Mouse (Mus musculus): Measurements from ENCODE around the gene Prmt1.
A peak's percentile ranks its signal among the peaks of the same experiment; 100 is the strongest.

Gene Prmt1

DNA sequence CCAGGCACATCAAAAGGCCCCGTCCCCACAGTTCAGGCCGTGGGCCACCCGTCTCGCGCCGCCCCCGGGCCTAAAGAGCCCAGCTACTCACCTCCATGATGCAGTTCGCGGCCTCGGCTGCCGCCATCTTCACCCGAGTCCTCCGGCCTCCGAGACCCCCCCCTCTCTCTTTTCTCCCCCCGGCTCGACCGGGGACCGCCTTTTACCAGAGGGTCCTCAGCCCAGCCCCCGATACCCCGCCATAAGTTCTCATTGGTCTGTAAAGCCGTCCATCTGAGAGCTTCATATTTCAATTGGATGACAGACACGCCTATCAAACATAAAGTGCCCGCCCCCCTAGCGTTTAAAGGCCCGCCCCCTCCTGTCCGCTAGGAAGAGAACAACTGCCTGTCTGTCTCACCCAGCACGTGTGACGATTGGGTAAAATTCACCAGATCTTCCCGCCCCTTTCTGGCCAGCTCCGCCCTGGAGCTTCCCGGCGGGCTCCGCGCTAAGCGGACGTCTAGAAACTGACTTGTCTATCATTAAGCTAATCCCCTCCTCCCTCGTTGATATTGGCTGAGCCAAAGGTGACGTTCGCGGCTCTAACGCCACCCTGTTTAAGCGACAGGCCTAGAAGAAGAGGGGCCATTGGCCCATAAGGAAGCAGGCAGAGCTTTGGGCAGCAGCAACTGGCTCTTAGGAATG is at the start of gene Prmt1:
TSS of gene Prmt1 (minus strand) at position 377 of the 687 bp plus-strand sequence.
- peak; percentile 97 for DNase-seq

DNA sequence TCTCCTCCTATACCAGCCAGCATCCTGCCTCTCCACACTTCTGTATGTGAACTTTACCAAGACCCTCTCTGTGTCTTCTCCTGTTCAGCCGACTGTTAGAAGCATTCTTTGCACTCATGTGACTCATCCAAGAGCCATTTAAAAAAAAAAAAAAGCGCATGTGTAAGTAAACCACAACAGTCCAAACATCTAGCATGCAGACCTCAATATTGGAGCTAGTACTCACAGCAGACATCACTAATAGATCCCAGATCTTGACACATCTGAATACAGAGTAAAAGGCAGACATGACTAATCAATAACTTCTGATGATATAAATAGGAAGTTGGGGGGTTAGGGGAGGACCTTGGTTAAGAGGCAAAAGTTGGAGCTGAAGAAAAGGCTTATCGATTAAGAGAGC is 49.3 kb upstream of the Prmt1 start:
- DNase-seq, result no peak

- DNase-seq, result no peak
Observed at GRCm38 (mm10) chr7:45033722-45034359, 47.5 kb upstream of the Prmt1 start.

DNA sequence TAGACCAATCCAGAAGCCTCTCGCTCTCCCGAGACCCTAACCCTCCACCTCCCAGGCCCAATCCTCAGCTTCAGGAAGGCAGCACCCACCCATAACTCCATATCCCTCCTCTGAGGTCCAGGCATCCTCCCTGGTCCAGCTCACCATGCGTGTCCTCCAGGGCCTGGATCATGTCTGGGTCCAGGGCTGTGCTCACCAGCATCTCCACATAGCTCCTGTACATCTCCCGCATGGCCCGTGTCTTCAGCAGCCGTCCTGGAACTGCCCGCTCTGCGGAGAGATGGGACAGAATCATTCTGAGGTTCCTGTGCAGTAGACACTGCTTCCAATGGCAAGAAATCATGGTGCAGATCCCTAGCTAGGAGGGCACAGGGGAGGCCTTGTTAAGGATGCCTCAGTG is 44.5 kb upstream of the Prmt1 start:
- DNase-seq, result no peak

DNA sequence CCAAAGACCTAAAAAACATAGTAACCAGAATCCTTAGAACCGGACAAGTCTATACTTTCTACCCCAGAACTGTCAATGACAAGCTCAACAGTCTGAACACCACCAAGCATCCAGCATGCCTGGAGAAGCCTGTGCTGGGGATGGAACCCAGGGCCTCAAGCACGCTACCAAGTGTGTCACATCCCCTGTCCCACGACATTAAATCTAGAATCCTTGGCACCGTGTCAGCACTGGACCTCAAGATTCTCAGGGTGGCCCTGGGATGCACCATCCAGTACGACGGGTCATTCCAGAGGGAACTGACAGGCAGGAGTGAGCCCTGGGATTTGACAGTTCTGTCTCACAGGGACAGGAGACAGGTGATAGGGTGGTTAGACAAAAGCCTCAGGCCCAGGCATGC is 43.6 kb upstream of the Prmt1 start:
- DNase-seq, result no peak

DNA sequence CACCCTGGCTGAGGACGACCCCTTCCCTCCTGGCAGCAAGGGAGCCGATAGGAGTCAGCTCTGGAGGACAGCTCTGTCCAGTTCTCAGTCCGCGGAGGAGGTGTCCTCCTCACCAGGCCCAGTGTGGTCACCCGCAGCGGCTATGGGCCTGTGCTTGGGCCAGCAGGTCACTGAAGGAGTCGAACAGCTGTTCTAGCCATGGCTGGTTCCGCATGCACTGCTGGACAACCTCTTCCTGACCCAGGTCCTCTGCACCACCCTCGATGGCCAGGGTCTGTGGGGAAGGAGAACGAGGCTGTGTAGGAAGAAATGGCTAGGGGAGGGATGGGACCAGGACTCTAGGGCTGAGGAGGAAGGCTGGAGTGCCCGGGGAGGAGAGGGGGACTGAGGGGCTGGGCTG is 42.0 kb upstream of the Prmt1 start:
- no peak for DNase-seq

DNA sequence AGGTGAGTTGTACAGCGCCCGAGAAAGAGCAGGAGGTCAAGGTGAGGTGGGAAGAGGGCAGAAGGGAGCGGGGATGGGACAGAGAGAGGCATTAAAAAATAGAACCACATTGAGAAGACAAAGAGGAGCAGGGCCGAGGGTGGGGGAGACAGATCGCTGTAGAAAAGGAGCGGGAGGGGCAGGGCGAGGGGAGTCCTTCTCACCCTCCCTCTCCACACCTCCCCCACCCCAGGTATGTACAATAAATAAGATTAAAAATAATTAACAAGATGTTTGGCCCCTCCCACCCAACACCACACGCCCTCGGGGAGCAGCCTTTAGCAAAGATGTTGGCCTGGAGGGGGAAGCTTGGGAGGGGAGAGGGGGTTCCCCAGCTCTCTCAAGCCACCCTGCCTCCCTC is 41.4 kb upstream of the Prmt1 start:
- no peak for DNase-seq

DNA sequence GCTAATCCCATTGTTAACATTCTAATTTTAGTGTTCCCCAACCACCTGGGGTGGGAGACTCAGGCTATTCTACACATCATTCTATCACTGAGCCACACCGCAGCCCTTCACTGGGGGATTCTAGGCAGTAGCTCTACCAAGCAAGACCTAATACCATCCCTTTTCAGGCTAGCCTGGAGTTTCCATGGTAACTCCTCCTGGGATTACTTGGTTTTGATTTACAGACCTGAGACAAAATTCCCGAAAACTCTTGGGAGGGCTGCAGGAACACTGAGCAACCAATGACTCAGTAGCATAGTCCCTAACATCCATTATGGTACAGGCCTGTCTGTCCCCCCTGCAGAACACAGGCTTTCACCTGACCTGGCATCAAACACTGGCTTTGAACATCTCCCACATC is 39.9 kb upstream of the Prmt1 start:
- DNase-seq, result no peak

DNA sequence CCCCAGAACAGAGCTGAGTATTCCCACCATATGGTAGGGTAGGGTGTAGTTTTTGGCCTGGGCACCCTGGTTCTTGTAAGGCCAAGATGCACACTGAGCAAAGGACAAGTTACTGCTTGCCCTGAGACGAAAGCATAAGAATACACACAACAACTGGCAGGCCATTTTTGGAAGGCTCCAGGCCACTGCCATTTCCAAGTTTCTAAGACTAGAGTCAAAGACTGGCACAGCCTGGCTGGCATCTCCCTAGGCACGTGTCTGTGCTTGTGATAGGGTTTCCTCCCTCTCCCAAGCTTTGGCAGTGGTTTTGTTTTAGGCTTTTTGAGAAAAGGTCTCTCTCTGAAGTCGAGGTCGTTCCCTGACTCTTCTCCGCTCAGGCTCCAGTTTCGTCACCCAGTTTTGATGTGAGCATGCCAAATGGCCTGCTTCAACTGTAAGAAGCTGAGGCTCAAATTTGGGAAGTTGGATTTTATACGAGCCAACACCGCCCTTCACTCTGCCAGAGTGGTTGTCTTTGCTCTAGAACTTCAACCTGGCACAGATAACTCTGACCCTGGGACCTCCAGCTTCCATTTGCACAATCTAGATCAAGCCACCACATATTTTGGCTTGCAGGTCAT is 39.3 kb upstream of the Prmt1 start:
- peak; percentile 7 for DNase-seq

DNA sequence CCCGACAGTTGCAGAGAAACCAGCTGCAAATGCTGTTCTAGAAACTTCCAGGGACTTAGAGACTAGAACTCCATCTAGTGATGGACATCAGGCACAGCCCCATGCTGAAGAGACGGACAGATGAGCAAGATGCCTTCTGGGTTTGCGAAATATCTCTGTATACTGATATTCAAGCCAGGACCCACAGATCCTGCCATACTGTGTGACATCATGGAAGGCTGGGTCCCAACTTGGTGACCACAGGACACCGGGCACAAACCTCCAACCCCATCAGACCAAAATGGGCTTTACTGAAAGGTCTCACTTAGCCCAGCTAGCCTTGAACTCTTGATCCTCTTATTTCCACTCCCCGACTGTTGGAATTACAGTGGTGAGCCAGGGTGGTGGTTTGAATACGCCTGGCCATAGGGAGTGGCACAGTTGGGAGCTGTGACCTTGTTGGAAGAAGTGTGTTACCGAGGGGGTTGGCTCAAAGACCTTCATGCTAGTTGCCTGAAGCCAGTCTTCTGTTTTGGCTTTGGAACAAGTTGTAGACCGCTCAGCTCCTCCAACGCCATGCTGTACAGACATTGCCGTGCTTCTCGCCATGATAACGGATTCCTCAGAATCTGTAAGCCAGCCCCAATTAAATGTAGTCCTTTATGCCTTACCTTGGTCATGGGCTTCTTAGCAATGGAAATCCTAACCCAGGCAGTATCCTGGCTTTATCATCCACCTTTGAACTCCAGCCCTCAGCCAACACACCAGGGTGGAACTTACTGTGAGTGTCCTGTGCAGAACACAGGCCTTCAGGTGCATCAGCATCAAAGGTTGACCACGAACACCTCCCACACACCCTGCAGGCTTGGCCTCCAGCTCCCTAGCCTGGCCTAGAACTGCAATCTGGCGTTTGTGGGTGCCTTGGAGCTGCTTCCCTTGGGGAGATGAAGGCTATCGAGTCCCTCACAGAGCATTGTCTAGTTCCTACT is 38.2 kb upstream of the Prmt1 start:
- DNase-seq, result peak; percentile 16

GRCm38 (mm10) chr7:45023711-45024110 is 37.3 kb upstream of the Prmt1 start:
- peak; percentile 48 for DNase-seq

- DNase-seq, result no peak
Observed at GRCm38 (mm10) chr7:45020225-45020624, 33.9 kb upstream of the Prmt1 start.

- peak; percentile 79 for DNase-seq
Observed at GRCm38 (mm10) chr7:45019031-45019571, 32.7 kb upstream of the Prmt1 start.

DNA sequence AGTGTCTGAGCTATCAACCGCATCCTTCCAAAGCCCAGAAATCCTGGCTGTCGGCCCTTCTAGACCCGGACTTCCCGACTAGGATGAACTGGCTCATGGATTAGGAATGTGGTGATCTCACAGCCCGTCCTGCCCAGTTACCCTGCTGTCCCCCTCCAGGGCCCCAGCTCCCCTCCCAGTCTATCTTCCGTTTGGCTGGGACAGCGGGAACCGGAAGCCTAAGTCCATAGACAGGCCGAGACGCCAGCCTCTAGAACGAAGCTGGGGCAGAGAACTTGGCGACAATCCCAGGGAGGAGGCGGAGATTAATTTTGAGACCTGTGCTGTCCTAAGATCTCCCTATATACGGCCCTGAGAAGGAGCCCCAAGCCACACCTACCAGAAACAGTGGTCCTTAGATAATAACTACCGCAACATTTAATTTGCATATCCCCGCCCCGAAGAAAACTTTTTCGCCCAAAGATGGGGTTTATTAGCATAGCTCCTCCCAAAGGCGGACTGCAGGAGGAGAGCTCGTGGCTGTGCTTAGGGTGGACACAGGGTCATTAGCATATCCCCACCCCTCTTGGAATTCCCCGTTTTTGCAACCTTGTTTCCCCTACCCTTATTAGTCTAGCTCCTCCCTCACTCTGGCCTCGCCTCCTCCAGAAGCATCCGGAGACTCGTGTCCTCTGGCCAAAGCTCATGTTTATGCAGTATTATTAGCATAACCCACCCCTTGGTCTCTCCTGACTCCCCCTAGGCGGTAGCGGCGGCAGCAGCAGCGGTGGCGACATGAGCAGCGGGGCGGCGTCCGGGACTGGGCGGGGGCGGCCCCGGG is 31.1 kb upstream of the Prmt1 start, which contains the start of gene Rras:
TSS of gene Rras (plus strand) at position 720 of the 820 bp plus-strand sequence.
- DNase-seq, result peak; percentile 94

DNA sequence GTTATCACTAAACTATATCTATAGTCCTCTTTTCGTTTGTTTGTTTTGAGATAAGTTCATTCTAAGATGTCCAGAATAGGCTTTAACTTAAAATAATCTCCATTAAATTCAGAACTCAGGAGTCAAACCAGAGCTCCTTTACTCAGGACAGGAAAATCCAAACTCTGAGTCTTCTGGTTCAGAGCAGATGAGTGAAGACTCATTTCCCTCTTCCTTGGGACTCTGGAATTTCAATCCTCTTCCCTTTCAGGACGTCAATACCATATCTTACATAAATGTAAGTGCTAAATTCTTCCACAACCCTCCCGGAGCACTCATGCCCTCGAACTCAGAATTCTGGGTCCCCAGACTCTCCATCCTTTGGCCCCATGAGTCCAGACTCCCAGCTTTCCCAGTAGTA is 30.4 kb upstream of the Prmt1 start:
- DNase-seq, result no peak

- DNase-seq, result peak; percentile 100
Observed at GRCm38 (mm10) chr7:45015957-45016612, 29.7 kb upstream of the Prmt1 start, which contains the start of gene Scaf1. Gene Scaf1 (minus strand): TSS chr7:45016363.

DNA sequence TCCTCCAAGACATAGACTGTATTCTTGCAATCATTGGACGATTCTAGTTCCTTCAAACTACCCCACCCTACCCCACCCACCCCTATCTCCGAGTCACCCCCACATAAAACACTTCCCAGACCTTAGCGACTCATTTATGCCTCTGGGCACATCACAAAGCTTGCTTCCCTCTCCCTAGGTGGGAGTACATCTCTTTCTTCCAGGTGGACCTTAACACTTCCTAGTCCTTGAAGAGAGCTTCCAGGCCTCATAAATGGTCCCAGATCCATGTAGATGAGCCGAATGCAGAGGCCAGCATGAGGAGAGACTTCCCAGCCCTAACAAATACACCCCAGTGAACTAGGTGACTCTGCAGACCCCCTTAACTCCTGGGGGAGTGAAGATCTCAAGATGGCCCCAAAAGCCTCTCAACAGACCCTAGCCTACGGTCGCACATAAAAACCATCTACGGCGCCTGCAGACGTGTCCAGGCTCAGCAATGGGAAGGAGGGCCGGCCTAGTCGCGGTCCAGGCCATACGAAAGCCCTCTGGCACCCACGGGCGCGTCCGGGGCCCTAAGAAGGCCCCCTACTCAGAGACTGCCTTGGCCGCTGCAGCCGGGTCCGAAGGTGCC is 29.1 kb upstream of the Prmt1 start:
- no peak for DNase-seq

DNA sequence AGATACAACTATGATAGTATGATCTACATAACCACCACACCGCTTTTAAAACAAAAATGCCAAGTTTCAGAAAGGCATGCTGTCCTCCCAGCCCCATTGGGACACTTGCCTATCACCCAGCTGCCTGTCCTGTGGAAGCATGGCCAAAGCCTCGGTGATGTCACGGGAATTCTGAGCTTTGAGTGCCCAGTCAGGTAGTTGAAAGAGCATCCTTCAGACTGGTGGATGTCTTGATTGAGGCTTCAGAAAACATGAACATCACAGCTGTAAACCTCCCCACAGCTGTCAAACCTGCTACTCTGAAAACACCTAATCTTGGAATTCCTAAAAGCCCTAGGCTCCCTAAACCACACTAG is 27.7 kb upstream of the Prmt1 start:
- DNase-seq, result no peak

DNA sequence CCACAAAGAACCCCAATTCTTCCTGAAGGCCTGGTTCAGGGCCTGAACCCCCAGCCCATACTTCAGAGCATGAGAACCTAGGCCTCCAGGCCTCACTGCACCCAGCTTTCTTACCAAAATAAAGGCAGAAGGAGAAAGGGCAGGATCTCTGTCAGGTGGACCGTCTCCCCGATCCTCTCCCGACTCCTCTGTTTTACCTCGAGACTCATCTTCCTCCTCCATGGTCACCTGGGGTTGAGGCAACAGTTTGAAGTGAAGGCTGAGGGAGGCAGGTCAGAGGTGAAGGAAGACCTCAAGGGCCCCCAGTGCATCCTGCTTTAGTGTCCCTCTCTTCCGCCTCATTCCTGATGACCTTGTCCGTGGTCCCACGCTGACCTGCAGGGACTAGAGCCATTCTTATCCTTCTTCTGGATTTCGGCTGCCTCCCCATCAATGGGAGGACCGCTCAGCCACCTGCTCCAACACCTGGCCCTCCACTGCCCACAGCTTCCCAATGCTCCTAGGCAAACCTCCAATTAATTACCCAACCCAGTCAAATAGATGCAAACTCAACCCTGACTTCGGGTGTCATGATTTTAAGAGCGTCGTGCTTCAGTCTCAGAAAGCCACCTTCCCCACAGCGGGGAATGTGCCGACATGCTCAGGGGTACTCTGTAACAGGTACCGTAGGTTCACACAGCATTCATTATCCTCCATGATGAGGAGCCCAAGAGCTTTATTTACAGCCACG is 27.2 kb upstream of the Prmt1 start:
- DNase-seq, result no peak

DNA sequence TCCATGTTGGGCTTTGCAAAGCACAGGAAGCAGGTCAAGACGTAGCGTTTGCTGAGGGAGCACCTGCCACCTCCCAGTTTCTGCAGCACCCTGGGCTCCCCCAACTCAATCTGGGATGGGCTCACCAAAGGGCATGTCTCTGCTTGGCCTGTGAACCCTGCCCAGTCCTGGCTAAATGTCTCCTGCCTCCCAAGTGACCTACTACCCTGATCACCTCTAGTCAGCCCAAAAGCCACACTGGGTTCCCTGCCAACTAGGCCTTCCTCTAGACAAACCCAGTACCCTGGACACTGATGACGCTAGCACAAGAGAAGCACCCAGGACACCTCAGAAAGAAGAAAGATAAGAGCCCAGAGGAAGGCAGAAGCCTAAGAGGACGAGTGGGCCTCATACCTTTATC is 26.5 kb upstream of the Prmt1 start:
- DNase-seq, result no peak
